Mouse (Mus musculus): Measurements from ENCODE around the gene Katna1. TPM values are rescaled to one million over a fixed set of nuclear protein-coding genes. Genes with fewer than 3 reads are reported as not detected.
"Not testable (repeated sequence)": the region's sequence is repeated elsewhere in the genome, so short reads cannot be mapped to it uniquely, and the experiment has no call there.

Katna1 gene
- polyA plus RNA-seq, 1 experiment: 17.5 TPM

DNA sequence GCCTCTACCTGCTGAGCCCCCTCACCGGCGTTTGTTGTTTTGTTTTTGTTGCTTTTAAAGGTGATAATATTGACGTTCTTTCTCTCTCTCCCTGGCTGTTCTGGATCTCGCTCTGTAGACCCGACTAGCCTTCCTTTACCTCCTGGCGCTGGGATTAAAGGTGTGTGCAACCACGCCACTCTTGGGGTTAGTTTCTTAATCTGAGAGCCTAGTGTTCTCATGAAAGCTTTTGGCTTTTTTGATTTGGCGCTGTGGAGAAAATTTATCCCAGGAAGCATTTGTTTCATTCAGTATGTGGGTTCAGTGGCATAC is 657 bp downstream of the Katna1 start:
- TF ChIP-seq POLR2A (IDR thresholded peaks at IDR 0.05; ENCODE audit: borderline replicate concordance, extremely low read depth, insufficient read depth, insufficient read length, poor library complexity, severe bottlenecking) (no peak), CTCF (IDR thresholded peaks at IDR 0.05; ENCODE audit: borderline replicate concordance, extremely low read depth, insufficient read depth, insufficient read length) (no peak)
- DNase-seq (ENCODE audit: low read depth): no peak

DNA sequence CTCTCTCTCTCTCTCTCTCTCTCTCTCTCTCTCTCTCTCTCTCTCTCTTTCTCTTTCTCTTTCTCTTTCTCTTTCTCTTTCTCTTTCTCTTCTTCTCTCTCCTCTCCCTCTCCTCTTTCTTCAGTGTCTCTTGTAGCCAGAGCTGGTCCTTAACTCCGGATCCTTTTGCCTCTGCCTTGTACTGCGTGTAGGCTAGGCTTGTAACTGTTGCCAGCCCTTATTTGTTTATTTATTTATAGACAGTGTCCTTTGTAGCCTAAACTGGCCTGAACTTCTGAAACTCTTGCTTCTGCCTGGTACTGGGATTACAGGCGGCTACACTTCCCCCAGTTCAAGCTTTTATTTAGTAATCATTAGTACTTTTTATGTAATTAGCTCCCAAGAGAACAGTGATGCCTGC is 1.2 kb downstream of the Katna1 start:
- TF ChIP-seq CTCF (IDR thresholded peaks at IDR 0.05; ENCODE audit: borderline replicate concordance, extremely low read depth, insufficient read depth, insufficient read length) (no peak), POLR2A (IDR thresholded peaks at IDR 0.05; ENCODE audit: borderline replicate concordance, extremely low read depth, insufficient read depth, insufficient read length, poor library complexity, severe bottlenecking) (no peak)
- no peak for DNase-seq (ENCODE audit: low read depth)

DNA sequence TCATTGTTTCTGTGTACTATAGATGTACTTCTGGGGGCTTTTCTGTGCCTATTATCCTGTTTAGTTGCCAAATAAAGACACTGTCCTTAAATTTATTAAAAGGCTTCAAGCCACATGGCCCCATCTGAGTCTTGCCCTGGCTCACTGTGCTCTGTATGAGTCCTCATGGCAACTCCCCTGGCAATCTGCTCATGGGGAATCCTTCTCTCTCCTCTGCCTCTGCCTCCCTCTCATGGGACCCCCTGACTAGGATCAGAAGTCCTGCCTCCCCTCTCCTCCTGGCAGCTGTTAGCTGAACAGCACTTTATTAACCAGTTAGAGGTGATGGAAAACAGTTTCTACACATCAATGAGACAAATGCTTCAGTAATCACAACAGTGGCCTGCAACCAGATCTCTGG is 5.8 kb downstream of the Katna1 start:
- no peak for DNase-seq (ENCODE audit: low read depth)
- TF ChIP-seq CTCF (IDR thresholded peaks at IDR 0.05; ENCODE audit: borderline replicate concordance, extremely low read depth, insufficient read depth, insufficient read length) (no peak), POLR2A (IDR thresholded peaks at IDR 0.05; ENCODE audit: borderline replicate concordance, extremely low read depth, insufficient read depth, insufficient read length, poor library complexity, severe bottlenecking) (no peak)

DNA sequence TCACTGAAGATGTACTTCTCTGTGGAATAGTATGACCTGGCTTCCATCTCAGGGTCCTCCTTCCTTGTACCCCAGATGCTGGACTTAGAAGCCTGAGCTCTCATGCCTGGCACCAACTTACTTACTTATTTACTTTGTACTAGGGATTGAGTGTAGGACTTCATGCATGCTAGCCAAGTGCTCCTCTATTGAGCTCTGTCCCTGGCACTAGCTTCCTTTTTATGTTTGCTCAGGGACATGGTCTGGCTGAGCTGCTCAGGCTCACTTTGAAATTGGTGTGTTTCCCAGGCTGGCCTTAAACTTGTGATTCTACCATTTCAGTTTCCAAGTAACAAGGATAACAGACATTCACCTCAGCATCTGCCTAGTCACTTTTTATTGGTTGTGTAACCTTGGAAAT is 11.3 kb downstream of the Katna1 start:
- TF ChIP-seq POLR2A (IDR thresholded peaks at IDR 0.05; ENCODE audit: borderline replicate concordance, extremely low read depth, insufficient read depth, insufficient read length, poor library complexity, severe bottlenecking) (no peak), CTCF (IDR thresholded peaks at IDR 0.05; ENCODE audit: borderline replicate concordance, extremely low read depth, insufficient read depth, insufficient read length) (no peak)
- peak; percentile 3 for DNase-seq (ENCODE audit: low read depth)

DNA sequence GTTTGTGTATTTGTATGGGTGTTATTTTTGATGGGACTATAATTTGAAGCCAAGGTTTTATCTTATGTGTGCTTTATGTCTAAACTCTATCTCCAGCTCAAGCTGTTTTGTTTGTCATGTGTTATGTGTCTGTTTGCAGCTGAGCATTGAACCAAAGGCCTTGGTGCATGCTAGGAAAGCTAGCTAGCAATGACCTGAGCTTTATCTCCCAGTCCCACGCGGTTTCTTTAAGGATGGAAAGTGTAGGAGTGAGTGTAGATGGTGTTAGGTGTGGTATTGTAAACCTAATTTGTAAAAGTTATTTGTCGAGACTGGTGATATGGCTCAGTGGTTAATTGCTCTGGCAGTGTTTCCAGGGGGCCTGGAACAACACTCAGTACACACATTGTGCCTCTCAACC is 12.1 kb downstream of the Katna1 start:
- DNase-seq (ENCODE audit: low read depth): no peak
- no peak for TF ChIP-seq CTCF (IDR thresholded peaks at IDR 0.05; ENCODE audit: borderline replicate concordance, extremely low read depth, insufficient read depth, insufficient read length)
- TF ChIP-seq POLR2A (IDR thresholded peaks at IDR 0.05; ENCODE audit: borderline replicate concordance, extremely low read depth, insufficient read depth, insufficient read length, poor library complexity, severe bottlenecking): no peak

DNA sequence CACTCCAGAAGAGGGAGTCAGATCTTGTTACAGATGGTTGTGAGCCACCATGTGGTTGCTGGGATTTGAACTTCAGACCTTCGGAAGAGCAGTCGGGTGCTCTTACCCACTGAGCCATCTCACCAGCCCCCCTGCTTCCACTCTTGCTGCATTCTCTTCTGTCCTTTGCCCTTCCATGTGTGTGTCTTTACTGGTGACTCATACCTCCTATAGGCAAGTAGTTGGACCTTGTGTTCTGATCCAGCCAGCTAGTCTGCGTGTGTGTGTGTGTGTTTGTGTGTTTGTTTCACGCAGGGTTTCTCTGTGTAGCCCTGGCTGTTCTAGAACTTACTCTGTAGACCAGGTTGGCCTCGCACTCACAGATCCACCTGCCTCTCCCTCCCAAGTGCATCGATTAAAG is 19.7 kb downstream of the Katna1 start:
- DNase-seq (ENCODE audit: low read depth): not testable (repeated sequence)

DNA sequence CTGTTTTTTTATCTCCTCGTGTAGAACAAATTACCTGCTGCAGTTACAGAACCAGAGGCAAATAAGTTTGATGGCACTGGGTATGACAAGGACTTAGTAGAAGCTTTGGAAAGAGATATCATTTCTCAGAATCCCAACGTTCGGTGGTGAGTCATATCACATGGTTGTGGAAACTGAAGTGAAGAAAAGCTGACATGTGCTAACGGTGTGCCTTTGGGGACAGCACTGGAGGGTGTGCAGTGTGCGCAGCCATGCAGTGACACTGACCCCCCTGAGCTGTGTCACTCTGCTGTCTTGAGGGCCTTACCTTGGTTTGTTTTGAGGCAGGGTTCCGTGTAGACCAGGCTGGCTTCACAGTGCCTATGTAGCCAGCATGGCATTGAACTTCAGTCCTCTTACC is 23.0 kb downstream of the Katna1 start:
- no peak for DNase-seq (ENCODE audit: low read depth)
- no peak for TF ChIP-seq CTCF (IDR thresholded peaks at IDR 0.05; ENCODE audit: borderline replicate concordance, extremely low read depth, insufficient read depth, insufficient read length)

DNA sequence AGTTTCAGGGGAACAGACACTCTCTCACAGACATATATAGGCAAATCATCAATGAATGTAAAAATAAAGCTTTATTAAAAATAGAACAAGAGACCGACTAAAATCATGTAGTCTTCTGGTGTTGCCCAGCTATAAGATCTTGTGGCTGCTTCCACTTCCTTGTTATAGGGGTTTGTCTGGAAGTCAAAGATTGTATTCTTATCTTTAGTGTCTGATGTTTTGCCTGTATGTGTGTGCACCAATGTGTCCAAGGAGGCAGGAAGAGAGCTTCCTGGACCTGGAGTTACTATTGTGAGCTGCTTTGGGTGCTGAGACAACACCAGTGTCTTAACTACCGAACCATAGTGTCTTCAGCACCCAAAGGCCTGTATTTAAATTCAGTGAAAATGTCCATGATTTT is 31.7 kb downstream of the Katna1 start:
- no peak for TF ChIP-seq CTCF (IDR thresholded peaks at IDR 0.05; ENCODE audit: borderline replicate concordance, extremely low read depth, insufficient read depth, insufficient read length)
- TF ChIP-seq POLR2A (IDR thresholded peaks at IDR 0.05; ENCODE audit: borderline replicate concordance, extremely low read depth, insufficient read depth, insufficient read length, poor library complexity, severe bottlenecking): no peak
- no peak for DNase-seq (ENCODE audit: low read depth)

DNA sequence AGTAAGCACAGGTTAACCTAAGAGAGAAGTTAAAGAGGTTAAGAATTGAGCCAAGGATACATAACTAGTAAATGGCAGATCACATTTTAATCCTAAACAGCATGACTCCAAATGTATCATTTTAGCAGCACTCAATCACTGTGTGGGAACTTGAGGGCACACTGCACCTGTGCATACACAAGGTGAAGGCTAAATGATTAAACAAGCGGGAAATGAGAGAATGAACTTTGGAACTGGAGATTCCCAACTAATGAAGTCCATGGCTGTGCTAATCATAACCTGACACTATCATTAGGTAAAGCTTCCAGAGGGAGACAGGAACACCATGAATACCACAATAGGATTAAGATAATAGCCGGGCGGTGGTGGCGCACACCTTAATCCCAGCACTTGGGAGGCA is 46.5 kb downstream of the Katna1 start:
- no peak for DNase-seq (ENCODE audit: low read depth)
- TF ChIP-seq CTCF (IDR thresholded peaks at IDR 0.05; ENCODE audit: borderline replicate concordance, extremely low read depth, insufficient read depth, insufficient read length): no peak
- TF ChIP-seq POLR2A (IDR thresholded peaks at IDR 0.05; ENCODE audit: borderline replicate concordance, extremely low read depth, insufficient read depth, insufficient read length, poor library complexity, severe bottlenecking): no peak

DNA sequence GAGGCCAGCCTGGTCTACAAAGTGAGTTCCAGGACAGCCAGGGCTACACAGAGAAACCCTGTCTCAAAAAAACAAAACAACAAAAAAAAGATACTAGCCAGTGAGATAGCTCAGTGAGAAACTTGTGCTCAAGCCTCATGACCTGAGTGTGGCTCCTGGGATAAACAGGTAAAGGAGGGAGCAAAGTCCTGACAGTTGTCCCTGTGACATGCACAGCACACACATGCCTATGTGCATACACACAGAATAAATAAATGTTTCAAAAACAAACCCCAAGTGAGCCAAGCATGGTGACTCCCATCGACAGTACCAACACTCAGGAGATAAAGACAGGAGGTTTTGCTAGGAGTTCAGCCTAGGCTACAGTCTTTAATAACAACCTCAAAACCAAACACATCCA is 47.0 kb downstream of the Katna1 start:
- no peak for TF ChIP-seq CTCF (IDR thresholded peaks at IDR 0.05; ENCODE audit: borderline replicate concordance, extremely low read depth, insufficient read depth, insufficient read length)
- TF ChIP-seq POLR2A (IDR thresholded peaks at IDR 0.05; ENCODE audit: borderline replicate concordance, extremely low read depth, insufficient read depth, insufficient read length, poor library complexity, severe bottlenecking): no peak
- no peak for DNase-seq (ENCODE audit: low read depth)

DNA sequence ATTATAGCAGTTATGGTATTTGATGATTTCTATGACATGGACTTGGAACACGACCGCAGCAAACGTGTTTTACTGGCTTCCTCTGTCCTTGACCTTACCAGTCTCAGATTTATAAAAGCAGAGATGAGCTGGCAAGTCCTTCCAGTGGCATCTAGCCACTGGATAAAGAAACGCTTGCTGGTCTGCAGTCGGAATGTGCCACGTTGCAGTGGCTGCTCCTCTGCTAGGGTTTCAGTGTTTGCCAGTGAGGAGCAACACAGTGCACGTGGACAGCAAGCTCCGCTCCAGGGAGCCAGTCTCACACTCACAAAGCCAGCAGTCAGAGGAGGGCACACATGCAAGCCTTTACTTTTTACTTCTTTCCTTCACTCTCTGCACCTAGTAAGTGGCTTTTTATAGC is 49.6 kb downstream of the Katna1 start:
- no peak for DNase-seq (ENCODE audit: low read depth)
- TF ChIP-seq POLR2A (IDR thresholded peaks at IDR 0.05; ENCODE audit: borderline replicate concordance, extremely low read depth, insufficient read depth, insufficient read length, poor library complexity, severe bottlenecking) (no peak), CTCF (IDR thresholded peaks at IDR 0.05; ENCODE audit: borderline replicate concordance, extremely low read depth, insufficient read depth, insufficient read length) (no peak)

DNA sequence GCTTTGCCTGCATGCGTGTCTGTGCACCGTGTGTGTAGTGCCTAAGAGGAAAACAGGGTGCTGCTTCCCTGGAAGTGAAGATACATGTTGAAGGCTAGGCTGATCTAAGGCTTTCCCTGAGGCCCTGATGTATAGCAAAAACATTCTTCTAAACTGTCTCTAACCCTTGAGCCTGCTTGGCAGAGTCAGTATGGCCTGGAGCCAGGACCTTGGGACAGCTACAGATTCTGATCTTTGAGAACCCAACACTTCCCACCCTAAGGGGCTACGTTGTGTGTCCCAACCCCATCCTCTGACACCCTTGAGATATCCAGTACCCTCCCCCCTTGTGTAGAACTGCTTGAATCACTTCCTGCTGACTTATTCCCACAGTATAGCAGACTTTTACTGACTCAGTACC is 52.6 kb downstream of the Katna1 start:
- DNase-seq (ENCODE audit: low read depth): no peak
- no peak for TF ChIP-seq POLR2A (IDR thresholded peaks at IDR 0.05; ENCODE audit: borderline replicate concordance, extremely low read depth, insufficient read depth, insufficient read length, poor library complexity, severe bottlenecking)
- no peak for TF ChIP-seq CTCF (IDR thresholded peaks at IDR 0.05; ENCODE audit: borderline replicate concordance, extremely low read depth, insufficient read depth, insufficient read length)

DNA sequence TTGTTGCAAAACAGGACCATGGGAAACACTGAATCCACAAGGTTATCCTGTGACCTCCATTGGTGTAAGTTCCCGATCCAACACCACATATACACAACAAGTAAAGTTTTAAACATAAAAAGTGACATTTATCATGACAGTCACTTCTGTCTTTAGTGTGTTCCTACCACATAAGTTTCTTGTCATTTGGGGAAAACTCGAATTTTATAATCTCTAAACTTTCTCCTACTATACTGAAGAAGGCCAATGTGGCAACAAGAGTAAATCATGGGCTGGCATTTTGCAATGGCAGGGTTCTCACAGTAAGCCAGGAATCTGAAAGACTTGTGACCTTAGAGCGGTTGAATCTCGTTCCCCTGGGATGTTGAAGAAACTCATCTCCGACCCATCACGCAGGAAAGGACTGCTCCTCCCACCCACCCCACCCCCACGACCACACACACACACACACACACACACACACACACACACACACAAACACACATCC is 54.0 kb downstream of the Katna1 start:
- no peak for TF ChIP-seq CTCF (IDR thresholded peaks at IDR 0.05; ENCODE audit: borderline replicate concordance, extremely low read depth, insufficient read depth, insufficient read length)
- TF ChIP-seq POLR2A (IDR thresholded peaks at IDR 0.05; ENCODE audit: borderline replicate concordance, extremely low read depth, insufficient read depth, insufficient read length, poor library complexity, severe bottlenecking): no peak
- DNase-seq (ENCODE audit: low read depth): no peak
